Mouse (Mus musculus) CH12.LX (cell line): ENCODE measurements around the gene Cradd. TPM values are rescaled to one million over a fixed set of nuclear protein-coding genes. Genes with fewer than 3 reads are reported as not detected.

Experiments used
- DNase-seq: peaks from one replicate; pipeline ENCODE4 v3.0.0-alpha.2; 2013; ENCODE audit errors: extremely low read depth
- H3K27ac ChIP-seq: 2 replicates; pipeline ENCODE4 v1.5.1; 2012; ENCODE audit warnings: low read depth, mild to moderate bottlenecking, control low read depth, moderate library complexity; ENCODE audit not compliant: insufficient read depth
- H3K27me3 ChIP-seq: replicated peaks from 2 replicates; pipeline ENCODE3; 2012; ENCODE audit warnings: inconsistent platforms
- H3K36me3 ChIP-seq, 2 experiments: replicated peaks in 1 of 2; 2 replicates each; pipeline versions ENCODE3 to v1.6.1; 2012; ENCODE audit warnings: inconsistent platforms in 1 of 2, low read length in 1 of 2, mild to moderate bottlenecking in 1 of 2, mixed read lengths in 1 of 2, moderate library complexity in 1 of 2; ENCODE audit not compliant: control insufficient read depth in 1 of 2, insufficient read depth in 1 of 2
- H3K4me1 ChIP-seq, 2 experiments: 2 replicates each; pipeline ENCODE4 v1.6.1; 2012; ENCODE audit warnings: inconsistent platforms in 1 of 2, moderate library complexity in 1 of 2; ENCODE audit not compliant: insufficient read depth in 2 of 2, control insufficient read depth in 1 of 2
- H3K4me2 ChIP-seq: 2 replicates; pipeline ENCODE4 v1.6.1; 2012; ENCODE audit warnings: low read depth, mild to moderate bottlenecking, control low read depth; ENCODE audit not compliant: poor library complexity, insufficient read depth, severe bottlenecking
- H3K4me3 ChIP-seq, 3 experiments: fragments of 150-350 bp in 1 of 3; sonication (generic) in 1 of 3; replicated peaks in 1 of 3; 2 replicates each; pipeline versions ENCODE3 to v1.5.1; 2011 to 2012; ENCODE audit warnings: low read depth in 2 of 3, low read length in 2 of 3, mild to moderate bottlenecking in 2 of 3, moderate library complexity in 2 of 3, control low read depth in 1 of 3, improper control_type of control experiment in 1 of 3, inconsistent platforms in 1 of 3, mixed read lengths in 1 of 3; ENCODE audit not compliant: poor library complexity in 1 of 3
- H3K79me2 ChIP-seq: replicated peaks from 2 replicates; pipeline ENCODE4 v1.6.1; 2012; ENCODE audit warnings: mild to moderate bottlenecking, moderate library complexity; ENCODE audit not compliant: control insufficient read depth, poor library complexity, insufficient read depth, severe bottlenecking; ENCODE audit errors: extremely low read depth
- H3K9ac ChIP-seq: 2 replicates; pipeline ENCODE4 v1.6.1; 2012; ENCODE audit warnings: low read depth, mild to moderate bottlenecking, control low read depth, moderate library complexity; ENCODE audit not compliant: insufficient read depth
- H3K9me3 ChIP-seq: replicated peaks from 2 replicates; pipeline ENCODE3; 2012; ENCODE audit warnings: low read length, inconsistent platforms, mixed read lengths
- BHLHE40 ChIP-seq: IDR thresholded peaks from 2 replicates; pipeline ENCODE4 v1.6.1; 2011; ENCODE audit warnings: mild to moderate bottlenecking, low read depth, low read length, improper control_type of control experiment
- CHD1 ChIP-seq: IDR thresholded peaks from 2 replicates; pipeline ENCODE4 v1.6.1; 2012; ENCODE audit warnings: low read depth, low read length, improper control_type of control experiment, inconsistent platforms
- CHD2 ChIP-seq: IDR thresholded peaks from 2 replicates; pipeline ENCODE4 v1.6.1; 2011; ENCODE audit warnings: low read length, improper control_type of control experiment
- E2F4 ChIP-seq: IDR thresholded peaks from 2 replicates; pipeline ENCODE4 v1.6.1; 2011; ENCODE audit warnings: low read depth, low read length, improper control_type of control experiment; ENCODE audit not compliant: insufficient replicate concordance
- EP300 ChIP-seq: IDR thresholded peaks from 2 replicates; pipeline ENCODE4 v1.6.1; 2011; ENCODE audit warnings: low read length, improper control_type of control experiment
- ETS1 ChIP-seq: conservative IDR thresholded peaks from 2 replicates; pipeline ENCODE4 v1.6.1; 2012; ENCODE audit warnings: low read depth, mild to moderate bottlenecking, inconsistent platforms, low read length, improper control_type of control experiment, moderate library complexity
- GABPA ChIP-seq: IDR thresholded peaks from 2 replicates; pipeline ENCODE4 v1.6.1; 2012; ENCODE audit warnings: low read depth, low read length, improper control_type of control experiment, inconsistent platforms; ENCODE audit not compliant: insufficient replicate concordance
- HCFC1 ChIP-seq: IDR thresholded peaks from 2 replicates; pipeline ENCODE4 v1.6.1; 2012; ENCODE audit warnings: low read depth, mild to moderate bottlenecking, inconsistent platforms, low read length, improper control_type of control experiment
- IRF4 ChIP-seq: IDR thresholded peaks from 2 replicates; pipeline ENCODE4 v1.6.1; 2014; ENCODE audit warnings: low read depth, mild to moderate bottlenecking, inconsistent platforms, low read length, improper control_type of control experiment
- JUN ChIP-seq: IDR thresholded peaks from 2 replicates; pipeline ENCODE4 v1.6.1; 2011; ENCODE audit warnings: low read depth, mild to moderate bottlenecking, low read length, improper control_type of control experiment, moderate library complexity; ENCODE audit not compliant: insufficient read depth
- JUND ChIP-seq: conservative IDR thresholded peaks from 2 replicates; pipeline ENCODE4 v1.6.1; 2011; ENCODE audit warnings: low read depth, low read length, improper control_type of control experiment
- KAT2A ChIP-seq: IDR thresholded peaks from 2 replicates; pipeline ENCODE4 v1.6.1; 2012; ENCODE audit warnings: low read length, improper control_type of control experiment, inconsistent platforms; ENCODE audit not compliant: insufficient replicate concordance
- MAFK ChIP-seq: IDR thresholded peaks from 2 replicates; pipeline ENCODE4 v1.6.1; 2011; ENCODE audit warnings: low read length, improper control_type of control experiment; ENCODE audit not compliant: insufficient replicate concordance
- MAX ChIP-seq: IDR thresholded peaks from 2 replicates; pipeline ENCODE4 v1.6.1; 2011; ENCODE audit warnings: low read length, improper control_type of control experiment
- MAZ ChIP-seq: IDR thresholded peaks from 2 replicates; pipeline ENCODE4 v1.6.1; 2012; ENCODE audit warnings: low read depth, mild to moderate bottlenecking, inconsistent platforms, low read length, improper control_type of control experiment, moderate library complexity
- MEF2A ChIP-seq: IDR thresholded peaks from 2 replicates; pipeline ENCODE4 v1.6.1; 2014; ENCODE audit warnings: low read depth, mild to moderate bottlenecking, inconsistent platforms, low read length, improper control_type of control experiment, borderline replicate concordance
- MXI1 ChIP-seq: IDR thresholded peaks from 2 replicates; pipeline ENCODE4 v1.6.1; 2011; ENCODE audit warnings: mild to moderate bottlenecking, low read depth, low read length, improper control_type of control experiment
- NELFE ChIP-seq: IDR thresholded peaks from 2 replicates; pipeline ENCODE4 v1.6.1; 2011; ENCODE audit warnings: low read depth, low read length, improper control_type of control experiment
- NRF1 ChIP-seq: IDR thresholded peaks from 2 replicates; pipeline ENCODE4 v1.6.1; 2014; ENCODE audit warnings: low read depth, mild to moderate bottlenecking, inconsistent platforms, low read length, improper control_type of control experiment, moderate library complexity
- PAX5 ChIP-seq: IDR thresholded peaks from 2 replicates; pipeline ENCODE4 v1.6.1; 2012; ENCODE audit warnings: low read length, inconsistent platforms, mixed read lengths
- POLR2A ChIP-seq: IDR thresholded peaks from 2 replicates; pipeline ENCODE4 v1.6.1; 2011; ENCODE audit warnings: low read depth, mild to moderate bottlenecking, improper control_type of control experiment, low read length
- POLR2AphosphoS2 ChIP-seq: IDR thresholded peaks from 2 replicates; pipeline ENCODE4 v1.6.1; 2011; ENCODE audit warnings: low read depth, low read length, improper control_type of control experiment
- RAD21 ChIP-seq: IDR thresholded peaks from 2 replicates; pipeline ENCODE4 v1.6.1; 2011; ENCODE audit warnings: low read depth, mild to moderate bottlenecking, low read length, improper control_type of control experiment, moderate library complexity
- RCOR1 ChIP-seq: conservative IDR thresholded peaks from 2 replicates; pipeline ENCODE4 v1.6.1; 2012; ENCODE audit warnings: low read depth, mild to moderate bottlenecking, inconsistent platforms, low read length, improper control_type of control experiment
- SIN3A ChIP-seq: IDR thresholded peaks from 2 replicates; pipeline ENCODE4 v1.6.1; 2012; ENCODE audit warnings: low read length, improper control_type of control experiment, inconsistent platforms
- SMC3 ChIP-seq: IDR thresholded peaks from 2 replicates; pipeline ENCODE4 v1.6.1; 2011; ENCODE audit warnings: low read depth, low read length, improper control_type of control experiment
- TBP ChIP-seq: conservative IDR thresholded peaks from 2 replicates; pipeline ENCODE4 v1.6.1; 2011; ENCODE audit warnings: low read depth, low read length, improper control_type of control experiment
- TCF12 ChIP-seq: IDR thresholded peaks from 2 replicates; pipeline ENCODE4 v1.6.1; 2014; ENCODE audit warnings: low read depth, mild to moderate bottlenecking, inconsistent platforms, low read length, improper control_type of control experiment
- UBTF ChIP-seq: IDR thresholded peaks from 2 replicates; pipeline ENCODE4 v1.6.1; 2012; ENCODE audit warnings: low read depth, mild to moderate bottlenecking, inconsistent platforms, low read length, improper control_type of control experiment, moderate library complexity
- USF2 ChIP-seq: conservative IDR thresholded peaks from 2 replicates; pipeline ENCODE4 v1.6.1; 2011; ENCODE audit warnings: low read depth, low read length, improper control_type of control experiment
- ZC3H11A ChIP-seq: IDR thresholded peaks from 2 replicates; pipeline ENCODE4 v1.6.1; 2012; ENCODE audit warnings: low read depth, mild to moderate bottlenecking, inconsistent platforms, low read length, improper control_type of control experiment
- ZKSCAN1 ChIP-seq: IDR thresholded peaks from 2 replicates; pipeline ENCODE4 v1.6.1; 2012; ENCODE audit warnings: low read depth, inconsistent platforms, low read length, improper control_type of control experiment, borderline replicate concordance
- ZNF384 ChIP-seq: IDR thresholded peaks from 2 replicates; pipeline ENCODE4 v1.6.1; 2012; ENCODE audit warnings: low read depth, low read length, improper control_type of control experiment, inconsistent platforms
- dilution Hi-C: fragments of 300-500 bp; cut with MboI; formaldehyde crosslinking; loops from 2 replicates; pipeline ENCODE4 v1.14.3; 2020; ENCODE audit warnings: low sequenced_read_pairs; ENCODE audit not compliant: extremely low pct_unique_long_range_greater_than_20kb, extremely low pct_ligation_motif_present
- in situ Hi-C: fragments of 300-500 bp; cut with MboI; formaldehyde crosslinking; loops from 3 replicates; pipeline ENCODE4 v1.14.3; 2019; ENCODE audit warnings: low sequenced_read_pairs, low pct_ligation_motif_present, low pct_unique_long_range_greater_than_20kb, mixed read lengths
- polyA plus RNA-seq: library from polyadenylated mRNA; unstranded; fragments of >175 nt; gene quantifications from 2 replicates; pipeline ENCODE4 v1.2.1, GENCODE M21; 2012; ENCODE audit warnings: low read depth; ENCODE audit not compliant: insufficient read length
- total RNA-seq, 2 experiments: library from RNA; depleted of rRNA; stranded (reverse); fragments of 300-350 nt in 1 of 2; fragments of >200 nt in 1 of 2; gene quantifications; 2 replicates each; pipeline ENCODE4 v1.2.3; 2012 to 2014

The Cradd gene
- total and polyA plus RNA-seq, 3 experiments = 5.6 to 8.8 (median 5.6) TPM

GRCm38 (mm10) chr10:95373340-95373739 lies 49.4 kb upstream of the Cradd start:
- Histone ChIP-seq H3K27ac (no peak overlapping the region), H3K9me3 (peaks cover 7% of the 10 kb centered on the region), H3K79me2 (no peaks in the 10 kb centered on the region), H3K36me3 (no peaks in the 10 kb centered on the region), H3K4me1 (peaks cover 14 to 29% of the 10 kb centered on the region in 2 experiments), H3K4me3 (no peak overlapping the region), H3K9ac (no peak overlapping the region), H3K4me2 (no peak overlapping the region), H3K27me3 (no peaks in the 10 kb centered on the region)
- in situ Hi-C loops (no loop called here), dilution Hi-C loops (no loop called here)
- no peak for TF ChIP-seq MEF2A
- TF ChIP-seq UBTF = no peak
- TF ChIP-seq POLR2A = no peak
- DNase-seq = no peak

- dilution Hi-C loops (no loop called here), in situ Hi-C loops (no loop called here)
- Histone ChIP-seq H3K27me3 (no peaks in the 10 kb centered on the region), H3K4me2 (peak overlapping the region; percentile 32), H3K9me3 (no peaks in the 10 kb centered on the region), H3K27ac (peak overlapping the region; percentile 76; the same call in 1 of the 2 replicates), H3K79me2 (no peaks in the 10 kb centered on the region), H3K36me3 (no peaks in the 10 kb centered on the region), H3K4me3 (no peak overlapping the region), H3K4me1 (peaks cover 20 to 40% of the 10 kb centered on the region in 2 experiments), H3K9ac (no peak overlapping the region)
- peak; percentile 90 for DNase-seq
- no peak; the same call in 1 of the 2 replicates for TF ChIP-seq RAD21
- TF ChIP-seq USF2 = no peak
- no peak for TF ChIP-seq GABPA
- TF ChIP-seq NRF1 = no peak
- TF ChIP-seq NELFE = no peak
- no peak for TF ChIP-seq MXI1
- peak; percentile 66 for TF ChIP-seq JUN
- no peak for TF ChIP-seq POLR2A
- TF ChIP-seq MAX = peak; percentile 80
- peak; percentile 66; the same call in 1 of the 2 replicates for TF ChIP-seq MAFK
- TF ChIP-seq UBTF = no peak
- peak; percentile 65; the same call in 1 of the 2 replicates for TF ChIP-seq TCF12
- peak; percentile 83 for TF ChIP-seq RCOR1
- TF ChIP-seq TBP = no peak
- TF ChIP-seq E2F4 = no peak
- TF ChIP-seq JUND = peak; percentile 68; the same call in 1 of the 2 replicates
- TF ChIP-seq POLR2AphosphoS2 = no peak
- 0 out of 2 replicates have a peak, but pooled peaks have one; percentile 49 for TF ChIP-seq CHD2
- no peak for TF ChIP-seq ZC3H11A
- no peak for TF ChIP-seq CHD1
- no peak for TF ChIP-seq KAT2A
- TF ChIP-seq SMC3 = no peak
- TF ChIP-seq ZNF384 = 0 out of 2 replicates have a peak, but pooled peaks have one; percentile 35
- TF ChIP-seq HCFC1 = no peak
- TF ChIP-seq ETS1 = peak; percentile 84
- no peak for TF ChIP-seq PAX5
- no peak for TF ChIP-seq SIN3A
- TF ChIP-seq ZKSCAN1 = no peak
- TF ChIP-seq BHLHE40 = peak; percentile 88
- TF ChIP-seq MAZ = no peak
- TF ChIP-seq IRF4 = peak; percentile 95
- TF ChIP-seq MEF2A = peak; percentile 83
- peak; percentile 93 for TF ChIP-seq EP300
Measured at GRCm38 (mm10) chr10:95371942-95372341, 48.0 kb upstream of the Cradd start.
